Mouse (Mus musculus) liver, adult (tissue): ENCODE results near the gene Sema5b.

Experiments used
- GATA4 ChIP-seq: IDR thresholded peaks from 2 replicates; pipeline ENCODE4 v1.6.1; 2014; ENCODE audit warnings: mild to moderate bottlenecking, low read length; ENCODE audit not compliant: insufficient replicate concordance

Gene Sema5b

DNA sequence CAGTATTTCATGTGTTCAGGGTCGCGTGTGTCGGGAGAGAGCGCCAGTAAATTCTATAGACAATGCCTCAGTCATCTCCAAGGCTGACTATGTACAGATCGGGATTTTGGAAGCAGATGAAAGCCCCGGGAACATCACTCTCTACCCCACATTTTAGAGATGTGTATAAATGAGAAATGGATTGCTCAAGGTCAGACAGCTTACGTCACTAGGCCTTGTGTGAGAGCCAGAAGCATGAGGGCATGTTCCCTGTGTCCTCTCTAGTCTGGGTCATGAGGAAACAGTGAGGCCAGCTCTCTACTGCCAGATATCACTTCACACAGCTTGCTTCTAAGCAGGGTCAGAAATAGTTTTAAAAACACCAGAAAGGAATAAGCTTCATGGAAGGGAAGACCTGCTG, 150.7 kb downstream of the Sema5b start:
- TF ChIP-seq GATA4: no peak

DNA sequence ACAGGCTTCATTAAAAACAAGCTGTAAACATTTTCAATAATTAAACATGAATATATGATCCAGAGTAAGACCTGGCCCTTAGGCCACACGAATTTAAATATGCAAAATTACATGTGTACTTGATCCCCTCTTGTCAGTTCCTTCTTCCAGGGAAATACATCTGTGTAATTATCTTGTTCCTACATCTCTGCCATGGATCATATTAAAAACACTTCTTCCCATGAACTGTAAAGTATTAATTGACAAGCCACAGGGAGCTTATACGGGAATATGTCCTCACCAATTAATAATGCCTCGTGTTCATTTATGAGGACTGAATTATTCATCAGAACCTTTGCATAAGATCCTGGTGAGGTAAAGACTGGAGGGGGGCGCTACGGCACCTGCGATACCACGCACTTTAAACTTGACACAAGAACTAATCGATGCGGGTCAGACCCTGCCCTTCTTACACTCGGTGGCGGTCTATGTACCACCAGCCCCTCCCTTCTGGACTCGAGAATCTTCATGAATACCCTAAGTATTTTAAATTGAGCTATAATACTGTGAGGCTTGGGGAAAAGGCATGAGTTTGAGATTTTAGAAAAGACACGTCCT, 153.4 kb downstream of the Sema5b start:
- no peak for TF ChIP-seq GATA4

DNA sequence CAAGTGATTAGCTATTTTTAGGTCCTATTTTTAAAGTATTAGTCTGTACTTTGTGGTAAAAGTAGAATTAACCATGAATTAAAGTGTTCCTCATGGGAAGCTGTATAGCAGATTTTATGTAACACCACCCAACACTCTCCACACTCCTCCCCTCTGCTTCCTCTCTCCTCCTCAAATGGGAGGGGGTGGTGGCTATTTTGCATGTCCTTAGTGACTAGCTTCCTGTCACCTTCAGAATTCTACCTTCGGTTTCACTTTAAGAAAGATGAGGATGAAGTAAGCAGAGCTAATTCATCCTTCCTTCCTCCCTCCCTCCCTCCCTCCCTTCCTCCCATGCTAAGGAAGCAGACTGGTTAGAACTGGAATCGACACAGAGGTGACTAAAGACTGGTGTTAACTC, 155.2 kb downstream of the Sema5b start:
- TF ChIP-seq GATA4: no peak

DNA sequence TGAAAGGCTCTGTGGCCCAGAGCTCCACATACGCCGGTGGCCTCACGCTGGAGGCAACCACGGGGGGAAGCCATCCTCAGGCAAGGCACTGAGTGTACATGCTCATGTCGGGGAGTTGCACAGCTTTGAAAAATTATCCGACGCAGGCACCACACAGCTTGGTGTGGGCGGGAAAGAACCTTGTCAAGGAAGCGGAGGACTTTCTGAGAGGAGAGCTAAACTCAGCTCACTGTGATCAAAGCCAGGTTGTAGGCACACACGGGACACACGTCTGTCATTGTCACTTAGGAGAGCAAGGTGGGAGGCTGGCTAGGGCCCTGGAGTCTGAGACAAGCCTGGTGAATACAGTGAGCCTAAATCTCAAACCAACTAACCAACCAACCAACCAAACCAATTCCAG, 160.9 kb downstream of the Sema5b start:
- TF ChIP-seq GATA4: no peak

DNA sequence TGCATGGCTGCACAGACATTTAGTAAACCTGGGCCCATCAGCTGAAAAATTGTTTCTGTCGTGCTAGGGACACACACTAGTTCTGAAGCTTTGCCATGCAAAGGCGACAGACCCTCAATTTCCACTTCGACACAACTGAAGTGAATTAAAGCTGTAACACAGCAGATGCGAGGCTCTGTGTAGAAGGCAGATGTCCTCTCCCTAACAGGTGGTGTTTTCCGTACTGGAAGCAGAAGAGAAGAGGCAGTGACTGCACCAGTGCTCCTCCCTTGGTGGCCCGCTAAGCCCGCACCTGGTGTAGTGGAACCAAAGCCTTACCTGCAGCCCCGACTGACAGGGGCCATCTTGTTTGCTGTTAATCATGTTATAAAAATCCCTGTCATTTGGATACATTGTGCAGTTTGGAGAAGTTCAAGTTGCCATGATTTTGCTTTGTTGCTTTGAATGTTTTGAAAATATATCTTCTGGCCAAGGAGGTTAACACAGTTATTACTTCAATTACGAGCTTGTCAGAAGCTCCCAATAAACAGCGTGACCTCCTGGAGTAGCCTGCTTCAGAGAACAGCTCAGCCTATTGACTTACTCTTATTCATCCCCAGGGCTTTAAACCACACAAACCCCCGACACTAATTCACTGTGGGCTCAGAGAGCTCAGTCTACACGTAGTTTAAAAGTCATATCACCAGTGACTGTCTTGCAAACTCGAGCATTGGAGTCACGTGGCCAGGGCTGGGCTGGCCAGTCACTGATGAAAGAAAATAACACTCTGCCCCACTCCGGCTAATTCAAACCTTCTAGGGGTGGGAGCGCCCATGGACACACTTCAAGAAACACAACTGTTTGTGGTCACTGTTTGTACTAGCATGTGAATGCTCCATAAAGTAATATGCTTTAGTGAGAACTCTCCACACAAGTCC, 163.1 kb downstream of the Sema5b start:
- no peak for TF ChIP-seq GATA4

DNA sequence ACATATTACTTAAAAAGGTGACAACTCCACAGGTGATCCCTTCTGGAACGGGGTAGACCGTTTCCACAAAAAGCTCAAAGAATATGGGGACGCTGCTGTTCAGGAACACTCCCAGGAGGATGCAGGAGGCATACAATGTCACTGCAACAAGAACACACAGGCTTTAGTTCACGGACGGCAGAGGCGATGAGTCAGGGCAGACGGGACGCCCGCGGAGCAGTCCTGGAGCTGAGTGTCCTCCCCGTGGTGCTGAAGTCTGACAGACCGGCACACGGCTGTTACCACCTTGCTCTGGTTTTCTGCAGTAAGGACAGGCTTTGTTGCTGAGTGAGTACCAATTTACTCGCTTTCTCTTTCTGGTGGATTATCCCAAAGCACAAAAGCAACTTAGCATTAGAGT, 163.9 kb downstream of the Sema5b start:
- TF ChIP-seq GATA4: no peak

DNA sequence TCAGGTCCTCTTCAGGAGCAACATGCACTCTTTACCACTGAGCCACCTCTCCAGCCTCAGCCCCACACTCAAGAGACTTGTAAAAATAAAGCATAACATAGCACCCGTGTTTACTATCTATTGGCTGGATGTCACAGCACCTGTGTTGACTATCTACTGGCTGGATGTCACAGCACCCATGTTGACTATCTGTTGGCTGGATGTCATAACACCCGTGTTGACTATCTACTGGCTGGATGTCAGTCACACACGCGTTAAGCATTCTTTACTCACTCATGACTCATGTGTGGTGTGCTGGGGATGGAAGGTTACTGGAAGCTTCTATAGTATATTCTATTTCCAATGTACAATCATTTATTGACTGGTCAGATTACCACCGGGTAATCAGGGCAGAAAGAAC, 166.1 kb downstream of the Sema5b start:
- no peak for TF ChIP-seq GATA4

DNA sequence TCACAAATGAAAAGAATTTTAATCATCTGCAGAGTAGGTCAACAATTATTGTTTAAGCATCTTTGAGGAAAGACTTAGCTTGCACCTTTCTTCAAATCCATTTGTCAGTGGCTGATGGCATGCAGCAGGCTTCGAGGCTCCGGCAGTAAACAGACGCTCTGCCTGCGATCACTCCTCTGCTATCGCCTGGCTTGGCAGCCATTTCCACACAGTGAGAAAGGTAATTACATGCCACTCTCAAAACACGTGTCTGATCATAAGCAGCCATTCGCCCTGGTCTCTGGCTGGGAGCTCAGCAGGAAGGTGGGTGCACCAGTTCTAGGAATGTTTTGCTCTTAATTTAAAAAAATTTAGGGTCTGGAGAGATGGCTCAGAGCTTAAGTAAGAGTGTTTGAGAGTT, 170.1 kb downstream of the Sema5b start:
- TF ChIP-seq GATA4: no peak

DNA sequence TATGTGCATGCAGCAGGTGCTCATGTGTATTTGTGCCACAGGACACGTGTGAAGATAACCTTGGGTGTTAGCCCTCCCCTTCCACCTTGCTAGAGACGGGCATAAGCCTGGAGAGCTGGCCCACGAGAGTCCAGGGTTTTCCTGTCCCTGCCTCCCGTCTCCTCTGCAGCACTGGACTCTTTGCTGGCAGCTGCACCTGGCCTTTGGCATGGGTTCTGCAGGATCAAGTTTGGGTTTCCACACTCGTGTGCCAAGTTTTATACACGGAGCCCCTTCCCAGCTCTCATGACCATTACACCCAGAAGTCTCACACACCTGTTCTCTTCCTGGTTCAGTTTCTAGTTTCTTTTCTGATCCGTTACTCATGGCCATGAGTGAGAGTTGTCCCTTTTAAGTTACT, 172.7 kb downstream of the Sema5b start:
- TF ChIP-seq GATA4: no peak
